Mouse (Mus musculus): Measurements from ENCODE around the gene Cradd. TPM values are rescaled to one million over a fixed set of nuclear protein-coding genes. Genes with fewer than 3 reads are reported as not detected.

The Cradd gene
- polyA plus RNA-seq, 1 experiment from 2014 or later = 13.0 TPM

DNA sequence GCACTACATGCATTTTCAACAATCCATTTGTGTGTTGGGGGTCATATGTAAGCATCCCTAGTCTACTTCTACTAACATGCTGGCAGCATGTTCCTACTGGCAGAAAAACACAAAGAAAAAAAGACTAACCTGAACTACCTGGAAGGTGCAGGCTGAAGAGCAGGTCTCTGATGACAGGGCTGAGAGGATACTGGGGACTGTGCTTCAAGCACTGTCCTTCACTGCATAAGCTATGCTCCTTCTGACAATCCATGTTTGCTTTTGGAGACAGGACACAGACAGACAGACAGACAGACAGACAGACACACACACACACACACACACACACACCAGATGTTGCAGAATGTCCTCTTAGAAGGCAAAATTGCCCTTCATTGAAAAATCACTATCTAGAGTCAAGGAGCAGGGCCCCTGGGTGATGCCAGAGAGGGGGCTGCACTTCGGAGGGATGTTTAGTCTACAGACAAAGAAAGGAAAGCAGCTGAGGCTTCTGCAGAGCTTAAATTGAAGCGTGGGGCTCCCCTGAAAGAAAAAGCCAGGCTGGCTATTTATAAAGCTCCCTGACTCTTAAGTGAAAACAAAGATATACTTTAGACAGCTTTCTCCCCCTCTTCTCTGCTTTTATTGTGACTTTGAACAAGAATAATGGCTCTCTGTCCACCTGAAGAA lies 180.4 kb downstream of the Cradd start:
- Histone ChIP-seq H3K9me3 (ENCODE audit: control insufficient read depth, low read depth, low read length) (no peaks in the 10 kb centered on the region), H3K36me3 (ENCODE audit: control insufficient read depth, insufficient read depth, low read length) (no peaks in the 10 kb centered on the region), H3K4me1 (ENCODE audit: control insufficient read depth, insufficient read depth, low read length) (peaks cover 42% of the 10 kb centered on the region), H3K9ac (replicated peaks; ENCODE audit: low read depth, low read length) (no peak overlapping the region), H3K4me3 (ENCODE audit: low read depth, low read length) (no peak overlapping the region), H3K4me2 (replicated peaks; ENCODE audit: low read depth, low read length) (no peak overlapping the region; the same call in 1 of the 2 replicates), H3K27me3 (ENCODE audit: control insufficient read depth, insufficient read depth, low read length) (no peaks in the 10 kb centered on the region), H3K27ac (ENCODE audit: low read length) (peak overlapping the region; percentile 77)
- WGBS = 19% methylated on average over 2 of the region's 2 CpGs
- ATAC-seq (ENCODE audit: insufficient number of reproducible peaks, insufficient read depth, low FRiP score, low read depth) = no peak

GRCm38 (mm10) chr10:95142844-95143435 lies 181.0 kb downstream of the Cradd start:
- no peaks in the 10 kb centered on the region for H3K9me3 ChIP-seq (ENCODE audit: control insufficient read depth, low read depth, low read length)
- no peak overlapping the region; the same call in 1 of the 2 replicates for H3K4me2 ChIP-seq (replicated peaks; ENCODE audit: low read depth, low read length)

DNA sequence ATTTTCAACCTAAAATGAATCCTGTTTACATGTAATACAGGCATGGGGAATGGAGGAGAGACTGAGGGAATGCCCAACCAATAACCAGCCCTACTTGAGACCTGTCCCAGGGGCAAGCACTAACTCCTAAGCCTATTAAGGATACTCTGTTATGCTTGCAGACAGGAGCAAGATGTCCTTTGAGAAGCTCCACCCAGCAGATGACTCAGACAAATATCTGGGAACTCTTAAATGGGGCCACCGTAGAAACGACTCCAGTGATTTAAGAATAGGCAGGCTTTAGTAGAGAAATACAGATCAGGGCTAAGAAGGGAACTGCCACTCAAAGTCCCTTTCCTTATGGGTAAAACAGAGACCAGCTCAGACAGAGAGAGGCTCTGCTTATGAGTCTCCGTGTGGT lies 182.9 kb downstream of the Cradd start:
- 57% methylated on average over 3 of the region's 3 CpGs for WGBS
- H3K9me3 ChIP-seq (ENCODE audit: control insufficient read depth, low read depth, low read length) = no peaks in the 10 kb centered on the region
- no peak overlapping the region for H3K4me2 ChIP-seq (replicated peaks; ENCODE audit: low read depth, low read length)
- no peak overlapping the region for H3K4me3 ChIP-seq (ENCODE audit: low read depth, low read length)
- no peaks in the 10 kb centered on the region for H3K27me3 ChIP-seq (ENCODE audit: control insufficient read depth, insufficient read depth, low read length)
- H3K36me3 ChIP-seq (ENCODE audit: control insufficient read depth, insufficient read depth, low read length) = no peaks in the 10 kb centered on the region
- peaks cover 32% of the 10 kb centered on the region for H3K4me1 ChIP-seq (ENCODE audit: control insufficient read depth, insufficient read depth, low read length)
- no peak for ATAC-seq (ENCODE audit: insufficient number of reproducible peaks, insufficient read depth, low FRiP score, low read depth)
- no peak overlapping the region for H3K27ac ChIP-seq (ENCODE audit: low read length)
- H3K9ac ChIP-seq (replicated peaks; ENCODE audit: low read depth, low read length) = no peak overlapping the region

More at GRCm38 (mm10) chr10:95142844-95143435, 181.0 kb downstream of the Cradd start:
- Histone ChIP-seq H3K9ac (replicated peaks; ENCODE audit: low read depth, low read length) (no peak overlapping the region), H3K4me1 (ENCODE audit: control insufficient read depth, insufficient read depth, low read length) (peaks cover 42% of the 10 kb centered on the region), H3K36me3 (ENCODE audit: control insufficient read depth, insufficient read depth, low read length) (no peaks in the 10 kb centered on the region), H3K27me3 (ENCODE audit: control insufficient read depth, insufficient read depth, low read length) (no peaks in the 10 kb centered on the region), H3K4me3 (ENCODE audit: low read depth, low read length) (no peak overlapping the region), H3K27ac (ENCODE audit: low read length) (peak overlapping the region; percentile 77)
- 21% methylated on average over 11 of the region's 11 CpGs for WGBS
- peak; percentile 42; the same call in 1 of the 2 replicates for ATAC-seq (ENCODE audit: insufficient number of reproducible peaks, insufficient read depth, low FRiP score, low read depth)

- H3K9ac ChIP-seq (replicated peaks; ENCODE audit: low read depth, low read length) = no peak overlapping the region
- no peak for ATAC-seq (ENCODE audit: insufficient number of reproducible peaks, insufficient read depth, low FRiP score, low read depth)
- H3K9me3 ChIP-seq (ENCODE audit: control insufficient read depth, low read depth, low read length) = no peaks in the 10 kb centered on the region
- H3K27me3 ChIP-seq (ENCODE audit: control insufficient read depth, insufficient read depth, low read length) = no peaks in the 10 kb centered on the region
- no peak overlapping the region for H3K4me2 ChIP-seq (replicated peaks; ENCODE audit: low read depth, low read length)
- no peaks in the 10 kb centered on the region for H3K36me3 ChIP-seq (ENCODE audit: control insufficient read depth, insufficient read depth, low read length)
- peaks cover 25% of the 10 kb centered on the region for H3K4me1 ChIP-seq (ENCODE audit: control insufficient read depth, insufficient read depth, low read length)
- H3K4me3 ChIP-seq (ENCODE audit: low read depth, low read length) = no peak overlapping the region
- no peak overlapping the region for H3K27ac ChIP-seq (ENCODE audit: low read length)
Measured at GRCm38 (mm10) chr10:95140191-95140590, 183.7 kb downstream of the Cradd start.

- Histone ChIP-seq H3K4me2 (replicated peaks; ENCODE audit: low read depth, low read length) (no peak overlapping the region), H3K4me3 (ENCODE audit: low read depth, low read length) (no peak overlapping the region), H3K36me3 (ENCODE audit: control insufficient read depth, insufficient read depth, low read length) (no peaks in the 10 kb centered on the region), H3K9me3 (ENCODE audit: control insufficient read depth, low read depth, low read length) (no peaks in the 10 kb centered on the region), H3K27me3 (ENCODE audit: control insufficient read depth, insufficient read depth, low read length) (no peaks in the 10 kb centered on the region), H3K9ac (replicated peaks; ENCODE audit: low read depth, low read length) (no peak overlapping the region), H3K4me1 (ENCODE audit: control insufficient read depth, insufficient read depth, low read length) (peaks cover 19% of the 10 kb centered on the region), H3K27ac (ENCODE audit: low read length) (no peak overlapping the region)
- WGBS = 60% methylated on average over 8 of the region's 8 CpGs
- ATAC-seq (ENCODE audit: insufficient number of reproducible peaks, insufficient read depth, low FRiP score, low read depth) = no peak
Measured at GRCm38 (mm10) chr10:95139645-95140044, 184.3 kb downstream of the Cradd start.

GRCm38 (mm10) chr10:95133057-95133456 lies 190.9 kb downstream of the Cradd start:
- no peak overlapping the region for H3K4me2 ChIP-seq (replicated peaks; ENCODE audit: low read depth, low read length)
- H3K27me3 ChIP-seq (ENCODE audit: control insufficient read depth, insufficient read depth, low read length) = no peaks in the 10 kb centered on the region
- 68% methylated on average over 4 of the region's 4 CpGs for WGBS
- no peaks in the 10 kb centered on the region for H3K36me3 ChIP-seq (ENCODE audit: control insufficient read depth, insufficient read depth, low read length)
- H3K9me3 ChIP-seq (ENCODE audit: control insufficient read depth, low read depth, low read length) = no peaks in the 10 kb centered on the region
- H3K9ac ChIP-seq (replicated peaks; ENCODE audit: low read depth, low read length) = no peak overlapping the region
- H3K4me3 ChIP-seq (ENCODE audit: low read depth, low read length) = no peak overlapping the region
- H3K27ac ChIP-seq (ENCODE audit: low read length) = no peak overlapping the region
- H3K4me1 ChIP-seq (ENCODE audit: control insufficient read depth, insufficient read depth, low read length) = no peaks in the 10 kb centered on the region
- ATAC-seq (ENCODE audit: insufficient number of reproducible peaks, insufficient read depth, low FRiP score, low read depth) = no peak

Other genes starting within 250 kb of the Cradd start
- 32.9 and 33.4 TPM in 2 replicates for gene Socs2, start 93.0 kb upstream of the Cradd start, polyA plus RNA-seq (2014; fragmentation: Nextera tagmentation; extraction: Ambion mirVana)
- gene Mrpl42, start 177.8 kb upstream of the Cradd start, polyA plus RNA-seq (2014; fragmentation: Nextera tagmentation; extraction: Ambion mirVana) = 338 and 366 TPM in 2 replicates
- gene Ube2n, start 191.0 kb upstream of the Cradd start, polyA plus RNA-seq (2014; fragmentation: Nextera tagmentation; extraction: Ambion mirVana) = 315 and 333 TPM in 2 replicates
- 70.6 and 73.3 TPM in 2 replicates for gene Nudt4, start 240.0 kb upstream of the Cradd start, polyA plus RNA-seq (2014; fragmentation: Nextera tagmentation; extraction: Ambion mirVana)